Mouse (Mus musculus) adrenal gland, postnatal 0 days (tissue): ENCODE measurements around the gene Limd2. TPM values are rescaled to one million over a fixed set of nuclear protein-coding genes. Genes with fewer than 3 reads are reported as not detected.

Experiments used
- polyA plus RNA-seq: library from polyadenylated mRNA; unstranded; fragments of >200 nt; fragmentation: Nextera tagmentation; extraction: Ambion mirVana; gene quantifications from 2 replicates; pipeline ENCODE4 v1.2.1, GENCODE M21; 2015

The Limd2 gene
- polyA plus RNA-seq, result 80.7 and 82.8 TPM in 2 replicates

GRCm38 (mm10) chr11:106160841-106161721, at the start of gene Limd2, which contains the start of gene Gm10840:
Limd2 (minus strand) TSS chr11:106160860.
Gm10840 (plus strand) TSS chr11:106160850.

GRCm38 (mm10) chr11:106202123-106202465, 41.4 kb upstream of the Limd2 start, which contains the start of gene Strada:
Strada (minus strand) TSS chr11:106202168.

Other genes with a start within 250 kb of the Limd2 start
- gene Cyb561, start 207.5 kb downstream of the Limd2 start, polyA plus RNA-seq, result 162 and 188 TPM in 2 replicates
- 4.5 and 4.8 TPM in 2 replicates for gene Ace, start 192.9 kb downstream of the Limd2 start, polyA plus RNA-seq
- gene Ace3, start 166.2 kb downstream of the Limd2 start, polyA plus RNA-seq, result not detected in 2 replicates
- 0.70 and 2.1 TPM in 2 replicates for gene Kcnh6, start 152.7 kb downstream of the Limd2 start, polyA plus RNA-seq
- gene Dcaf7, start 124.0 kb downstream of the Limd2 start, polyA plus RNA-seq, result 29.6 and 39.0 TPM in 2 replicates
- 5.3 and 13.0 TPM in 2 replicates for gene Taco1, start 94.8 kb downstream of the Limd2 start, polyA plus RNA-seq
- gene Map3k3, start 76.2 kb downstream of the Limd2 start, polyA plus RNA-seq, result 18.2 and 19.0 TPM in 2 replicates
- 0.71 TPM in 1 of 2 replicates, not detected in the other for gene Gm10840, start within 50 bp of the Limd2 start, polyA plus RNA-seq
- 11.3 and 16.9 TPM in 2 replicates for gene Strada, start 41.3 kb upstream of the Limd2 start, polyA plus RNA-seq
- gene Ccdc47, start 55.5 kb upstream of the Limd2 start, polyA plus RNA-seq, result 51.4 and 75.4 TPM in 2 replicates
- gene Ddx42, start 56.1 kb upstream of the Limd2 start, polyA plus RNA-seq, result 29.6 and 44.6 TPM in 2 replicates
- gene Ftsj3, start 95.2 kb upstream of the Limd2 start, polyA plus RNA-seq, result 22.6 and 41.1 TPM in 2 replicates
- 142 and 201 TPM in 2 replicates for gene Psmc5, start 95.3 kb upstream of the Limd2 start, polyA plus RNA-seq
- 40.7 and 58.2 TPM in 2 replicates for gene Smarcd2, start 112.1 kb upstream of the Limd2 start, polyA plus RNA-seq
- 0.12 and 0.32 TPM in 2 replicates for gene Tcam1, start 115.8 kb upstream of the Limd2 start, polyA plus RNA-seq
- not detected in 2 replicates for gene Gh, start 141.0 kb upstream of the Limd2 start, polyA plus RNA-seq
- gene Cd79b, start 153.9 kb upstream of the Limd2 start, polyA plus RNA-seq, result 5.9 and 6.6 TPM in 2 replicates
- 0.02 and 0.03 TPM in 2 replicates for gene Scn4a, start 192.4 kb upstream of the Limd2 start, polyA plus RNA-seq
- gene Prr29, start 204.6 kb upstream of the Limd2 start, polyA plus RNA-seq, result not detected in 2 replicates
- gene Icam2, start 227.2 kb upstream of the Limd2 start, polyA plus RNA-seq, result 26.4 and 37.7 TPM in 2 replicates